Mouse (Mus musculus): ENCODE data around the gene Rerg. TPM values are rescaled to one million over a fixed set of nuclear protein-coding genes. Genes with fewer than 3 reads are reported as not detected.

The Rerg gene
- polyA plus RNA-seq (2012; rRNA removed; ENCODE audit: low replicate concordance): 4.6 and 10.3 TPM in 2 replicates

GRCm38 (mm10) chr6:137170226-137170625 is at the start of gene Rerg:
Rerg (minus strand) TSS chr6:137170497.

Other genes starting within 250 kb of the Rerg start
- 5.0 TPM in 1 of 2 replicates, not detected in the other for gene Erp27, start 248.3 kb downstream of the Rerg start, polyA plus RNA-seq (2012; rRNA removed; ENCODE audit: low replicate concordance)
- gene Pde6h, start 246.7 kb downstream of the Rerg start, polyA plus RNA-seq (2012; rRNA removed; ENCODE audit: low replicate concordance): 0.04 TPM in 1 of 2 replicates, not detected in the other
- 9.1 and 19.1 TPM in 2 replicates for gene Arhgdib, start 228.6 kb downstream of the Rerg start, polyA plus RNA-seq (2012; rRNA removed; ENCODE audit: low replicate concordance)
- 0.19 and 0.49 TPM in 2 replicates for gene Ptpro, start 81.8 kb upstream of the Rerg start, polyA plus RNA-seq (2012; rRNA removed; ENCODE audit: low replicate concordance)